Mouse (Mus musculus): ENCODE results near the gene Glt28d2. TPM values are rescaled to one million over a fixed set of nuclear protein-coding genes. Genes with fewer than 3 reads are reported as not detected.

Gene Glt28d2
- total RNA-seq, 1 experiment from 2014 or later, result not detected

- no peak for ATAC-seq (replicated peaks; ENCODE audit: insufficient number of reproducible peaks, low FRiP score, low TSS enrichment, poor library complexity, severe bottlenecking)
Measured at GRCm38 (mm10) chr3:85841454-85842176, 45.7 kb downstream of the Glt28d2 start.

- no peak for ATAC-seq (replicated peaks; ENCODE audit: insufficient number of reproducible peaks, low FRiP score, low TSS enrichment, poor library complexity, severe bottlenecking)
Measured at GRCm38 (mm10) chr3:85833627-85834026, 53.7 kb downstream of the Glt28d2 start.

- no peak for ATAC-seq (replicated peaks; ENCODE audit: insufficient number of reproducible peaks, low FRiP score, low TSS enrichment, poor library complexity, severe bottlenecking)
Measured at GRCm38 (mm10) chr3:85832490-85833155, 54.7 kb downstream of the Glt28d2 start.

GRCm38 (mm10) chr3:85831785-85832184 is 55.5 kb downstream of the Glt28d2 start:
- no peak for ATAC-seq (replicated peaks; ENCODE audit: insufficient number of reproducible peaks, low FRiP score, low TSS enrichment, poor library complexity, severe bottlenecking)

GRCm38 (mm10) chr3:85829047-85829446 is 58.3 kb downstream of the Glt28d2 start:
- no peak for ATAC-seq (replicated peaks; ENCODE audit: insufficient number of reproducible peaks, low FRiP score, low TSS enrichment, poor library complexity, severe bottlenecking)

- ATAC-seq (replicated peaks; ENCODE audit: insufficient number of reproducible peaks, low FRiP score, low TSS enrichment, poor library complexity, severe bottlenecking), result no peak
Measured at GRCm38 (mm10) chr3:85827815-85828214, 59.5 kb downstream of the Glt28d2 start.

GRCm38 (mm10) chr3:85827283-85827682 is 60.0 kb downstream of the Glt28d2 start:
- no peak for ATAC-seq (replicated peaks; ENCODE audit: insufficient number of reproducible peaks, low FRiP score, low TSS enrichment, poor library complexity, severe bottlenecking)

- ATAC-seq (replicated peaks; ENCODE audit: insufficient number of reproducible peaks, low FRiP score, low TSS enrichment, poor library complexity, severe bottlenecking), result no peak
Measured at GRCm38 (mm10) chr3:85820839-85821548, 66.3 kb downstream of the Glt28d2 start.

Other genes with a start within 250 kb of the Glt28d2 start
- gene Fam160a1, start 70.2 kb downstream of the Glt28d2 start, total RNA-seq (2017), result 0.38 to 0.43 TPM (median 0.39 TPM) in 3 replicates
- 0.97 TPM in 1 of 3 replicates, not detected in the others for gene Gm37240, start within 50 bp of the Glt28d2 start, total RNA-seq (2017)
- gene Sh3d19, start 83.6 kb upstream of the Glt28d2 start, total RNA-seq (2017), result 2.0 to 5.6 TPM (median 2.1 TPM) in 3 replicates
- not detected in 3 replicates for gene Prss48, start 115.0 kb upstream of the Glt28d2 start, total RNA-seq (2017)